Mouse (Mus musculus): ENCODE measurements around the gene Triml2.

Triml2 gene

GRCm38 (mm10) chr8:43180054-43180690, at the start of gene Triml2:
Gene Triml2, plus strand, starts transcription at chr8:43180541.
- no peak for DNase-seq (ENCODE audit: low read depth)

GRCm38 (mm10) chr8:43141386-43141785, 39.0 kb upstream of the Triml2 start, which contains the start of gene Triml1:
Gene Triml1, minus strand, starts transcription at chr8:43141486.
- DNase-seq (ENCODE audit: low read depth): no peak

- DNase-seq (ENCODE audit: low read depth): no peak
Measured at GRCm38 (mm10) chr8:43149307-43149706, 31.0 kb upstream of the Triml2 start.

DNA sequence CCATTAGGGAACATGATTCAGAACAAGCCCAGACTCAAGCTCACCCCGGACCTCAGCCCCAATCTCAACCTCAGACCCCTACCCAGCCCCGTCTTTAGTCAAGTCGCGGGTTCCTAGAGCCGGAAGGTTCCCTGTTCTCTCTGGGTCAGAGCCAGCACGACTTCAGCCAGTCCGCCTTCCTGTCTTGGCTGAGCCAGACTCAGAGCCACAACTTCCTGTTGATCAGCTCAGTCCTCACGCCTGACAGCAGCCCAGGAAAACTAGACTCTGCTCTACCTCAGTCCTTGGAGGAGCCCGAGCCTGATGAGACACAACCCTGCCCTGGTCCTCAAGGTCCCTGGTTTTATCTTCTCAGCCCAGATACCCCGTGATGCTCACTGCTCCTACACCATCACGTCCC, 17.1 kb upstream of the Triml2 start:
- DNase-seq (ENCODE audit: low read depth): no peak

DNA sequence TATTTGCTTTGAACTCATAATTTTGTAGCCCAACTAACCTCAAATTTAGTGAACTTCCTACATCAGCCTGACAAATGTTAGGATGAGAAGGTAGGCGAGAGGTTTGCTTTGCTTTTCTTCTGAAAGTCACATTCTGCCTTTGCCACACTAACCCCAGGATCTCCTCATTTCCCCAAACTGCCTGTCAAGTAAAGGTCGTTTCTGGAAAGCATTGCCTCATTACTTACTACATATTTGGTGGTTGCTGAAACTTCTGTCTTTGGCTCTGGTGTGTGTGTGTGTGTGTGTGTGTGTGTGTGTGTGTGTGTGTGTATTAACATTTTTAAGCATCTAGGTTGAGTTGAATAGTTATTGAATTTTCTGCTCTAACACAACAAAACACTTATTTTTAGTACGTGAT, 15.9 kb upstream of the Triml2 start:
- no peak for DNase-seq (ENCODE audit: low read depth)

DNA sequence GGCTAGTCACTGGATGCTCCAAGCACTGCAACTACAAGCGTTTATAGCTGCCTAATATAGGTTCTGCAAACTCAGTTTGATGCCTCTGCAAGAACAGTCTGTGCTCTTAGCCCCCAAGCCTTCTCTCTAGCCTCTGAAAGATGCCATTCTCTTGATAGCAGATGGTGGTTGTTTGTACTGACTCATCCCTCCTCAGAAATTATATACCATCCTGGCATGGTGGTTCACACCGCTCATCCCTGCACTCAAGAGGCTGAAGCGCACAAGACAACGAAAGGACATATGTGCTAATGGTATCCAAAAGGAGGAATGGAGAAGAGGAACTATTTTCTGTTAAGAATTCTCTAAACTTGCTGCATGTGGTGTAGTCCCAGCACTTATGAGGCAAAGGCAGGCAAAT, 12.3 kb upstream of the Triml2 start:
- no peak for DNase-seq (ENCODE audit: low read depth)

DNA sequence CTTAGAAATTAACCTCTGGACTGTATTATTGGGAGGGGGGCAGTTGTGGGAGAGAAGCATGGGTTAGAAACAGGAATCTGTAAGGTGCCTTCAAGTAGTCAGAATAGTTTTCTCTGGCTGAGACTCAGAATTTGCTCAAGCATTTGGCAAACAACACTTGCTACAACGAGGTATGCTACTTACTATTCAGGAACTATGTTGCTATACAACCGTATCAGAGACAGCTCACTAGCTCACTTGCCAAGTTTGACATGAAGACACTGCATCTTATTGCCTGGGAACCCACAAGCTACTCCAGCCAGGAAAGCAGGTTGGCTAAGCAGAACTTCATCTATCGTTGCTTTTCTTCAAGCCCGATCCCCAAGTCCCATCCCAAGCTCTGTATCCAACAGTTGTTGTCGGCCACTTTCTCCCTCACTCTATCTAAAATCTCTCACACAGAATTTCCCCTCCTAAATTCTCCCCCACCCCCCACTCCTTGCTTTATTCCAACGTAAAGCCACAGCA, 11.0 kb upstream of the Triml2 start:
- DNase-seq (ENCODE audit: low read depth): no peak

- DNase-seq (ENCODE audit: low read depth): no peak
Measured at GRCm38 (mm10) chr8:43176766-43177486, 3.4 kb upstream of the Triml2 start.

DNA sequence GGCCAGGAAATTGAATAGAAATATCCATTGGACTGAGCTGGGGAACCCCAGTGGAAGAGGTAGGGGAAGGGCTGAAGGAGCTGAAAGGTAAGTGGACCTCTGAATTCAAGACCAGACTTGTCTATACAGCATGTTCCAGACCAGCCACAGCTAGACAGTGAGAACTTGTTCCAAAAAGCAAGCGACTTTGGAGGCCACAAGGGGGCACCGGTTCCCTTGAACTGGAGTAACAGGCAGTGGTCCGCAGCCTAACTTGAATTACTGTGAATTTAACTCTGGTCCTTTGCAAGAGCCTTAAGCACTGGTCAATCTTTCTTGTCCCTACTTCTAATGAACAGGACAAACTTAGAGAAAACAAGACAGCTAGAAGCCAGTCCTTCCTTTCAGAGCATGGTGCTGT, 2.1 kb upstream of the Triml2 start:
- DNase-seq (ENCODE audit: low read depth): no peak

- no peak for DNase-seq (ENCODE audit: low read depth)
Measured at GRCm38 (mm10) chr8:43179189-43179588, 1.2 kb upstream of the Triml2 start.

- DNase-seq (ENCODE audit: low read depth): no peak
Measured at GRCm38 (mm10) chr8:43182281-43182680, 1.9 kb downstream of the Triml2 start.

- DNase-seq (ENCODE audit: low read depth): no peak
Measured at GRCm38 (mm10) chr8:43215554-43215953, 35.2 kb downstream of the Triml2 start.

DNA sequence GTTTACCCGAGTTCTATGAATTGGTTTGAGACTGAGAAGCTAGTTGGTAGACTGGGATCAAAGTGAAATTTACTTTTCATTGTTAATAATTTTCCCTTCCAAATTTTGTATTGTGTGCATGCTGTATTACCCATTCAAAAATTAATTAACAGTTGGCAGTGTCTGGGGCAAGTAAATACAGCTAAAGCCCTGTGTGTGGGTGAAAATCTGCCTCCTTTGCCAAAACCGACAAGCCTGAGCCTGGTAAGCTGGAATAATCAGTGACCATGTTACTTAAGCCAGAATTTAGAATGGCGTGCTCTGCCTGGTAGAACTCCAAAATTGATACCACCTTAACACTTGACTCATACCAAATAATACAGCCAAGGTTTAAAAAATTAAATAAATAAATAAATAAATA, 63.0 kb downstream of the Triml2 start:
- DNase-seq (ENCODE audit: low read depth): no peak

Data from induced T-regulatory cell, adult 2 months (primary cell).